Mouse (Mus musculus) liver, embryonic 11.5 days (tissue): ENCODE measurements around the gene Arid3a. TPM values are rescaled to one million over a fixed set of nuclear protein-coding genes. Genes with fewer than 3 reads are reported as not detected.

Experiments
- ATAC-seq: fragments of 200-750 bp; cut with Nextera tagmentation; replicated peaks from 2 replicates; pipeline ENCODE4 v1.8.0; 2017; ENCODE audit warnings: moderate number of reproducible peaks, mild to moderate bottlenecking, moderate TSS enrichment, moderate library complexity; ENCODE audit not compliant: low FRiP score
- DNase-seq: peaks from one replicate; pipeline ENCODE4 v3.0.0-alpha.2; 2017; ENCODE audit warnings: low spot score
- H3K27ac ChIP-seq: fragments of 300-500 bp; sonication (generic); 2 replicates; pipeline ENCODE4 v1.5.1; 2014; ENCODE audit warnings: mild to moderate bottlenecking, low read depth, low read length, control low read depth
- H3K27me3 ChIP-seq: fragments of 300-500 bp; sonication (generic); replicated peaks from 2 replicates; pipeline ENCODE4 v1.6.1; 2014; ENCODE audit warnings: low read length, mixed read lengths; ENCODE audit not compliant: control insufficient read depth, insufficient read depth
- H3K36me3 ChIP-seq: fragments of 300-500 bp; sonication (generic); 2 replicates; pipeline ENCODE4 v1.6.1; 2014; ENCODE audit warnings: mild to moderate bottlenecking, low read length, moderate library complexity, mixed read lengths; ENCODE audit not compliant: control insufficient read depth, insufficient read depth
- H3K4me1 ChIP-seq: fragments of 300-500 bp; sonication (generic); replicated peaks from 2 replicates; pipeline ENCODE4 v1.6.1; 2014; ENCODE audit warnings: low read length, mixed read lengths; ENCODE audit not compliant: control insufficient read depth, insufficient read depth
- H3K4me2 ChIP-seq: fragments of 300-500 bp; sonication (generic); 2 replicates; pipeline ENCODE4 v1.6.1; 2014; ENCODE audit warnings: mild to moderate bottlenecking, control low read depth, moderate library complexity
- H3K4me3 ChIP-seq: fragments of 300-500 bp; sonication (generic); 2 replicates; pipeline ENCODE4 v1.5.1; 2014; ENCODE audit warnings: low read depth, low read length, control low read depth
- H3K9ac ChIP-seq: fragments of 300-500 bp; sonication (generic); 2 replicates; pipeline ENCODE4 v1.6.1; 2014; ENCODE audit warnings: low read depth, low read length, control low read depth
- H3K9me3 ChIP-seq: fragments of 300-500 bp; sonication (generic); 2 replicates; pipeline ENCODE4 v1.6.1; 2016; ENCODE audit warnings: low read length, inconsistent platforms, mixed read lengths; ENCODE audit not compliant: control insufficient read depth
- WGBS: fragments of 180-500 bp; shearing (Covaris S2); extraction: QIAGEN DNeasy Blood & Tissue Kit; methylation state at CpG from one replicate; pipeline ENCODE4 v1.1.7; 2014; 5-methylcytosine and 5-hydroxymethylcytosine counted together
- polyA plus RNA-seq: library from polyadenylated mRNA; unstranded; fragments of >200 nt; fragmentation: Nextera tagmentation; extraction: Ambion mirVana; gene quantifications from 2 replicates; pipeline ENCODE4 v1.2.1, GENCODE M21; 2014

Arid3a gene
- polyA plus RNA-seq, 1 experiment from 2014 or later = 12.4 TPM

DNA sequence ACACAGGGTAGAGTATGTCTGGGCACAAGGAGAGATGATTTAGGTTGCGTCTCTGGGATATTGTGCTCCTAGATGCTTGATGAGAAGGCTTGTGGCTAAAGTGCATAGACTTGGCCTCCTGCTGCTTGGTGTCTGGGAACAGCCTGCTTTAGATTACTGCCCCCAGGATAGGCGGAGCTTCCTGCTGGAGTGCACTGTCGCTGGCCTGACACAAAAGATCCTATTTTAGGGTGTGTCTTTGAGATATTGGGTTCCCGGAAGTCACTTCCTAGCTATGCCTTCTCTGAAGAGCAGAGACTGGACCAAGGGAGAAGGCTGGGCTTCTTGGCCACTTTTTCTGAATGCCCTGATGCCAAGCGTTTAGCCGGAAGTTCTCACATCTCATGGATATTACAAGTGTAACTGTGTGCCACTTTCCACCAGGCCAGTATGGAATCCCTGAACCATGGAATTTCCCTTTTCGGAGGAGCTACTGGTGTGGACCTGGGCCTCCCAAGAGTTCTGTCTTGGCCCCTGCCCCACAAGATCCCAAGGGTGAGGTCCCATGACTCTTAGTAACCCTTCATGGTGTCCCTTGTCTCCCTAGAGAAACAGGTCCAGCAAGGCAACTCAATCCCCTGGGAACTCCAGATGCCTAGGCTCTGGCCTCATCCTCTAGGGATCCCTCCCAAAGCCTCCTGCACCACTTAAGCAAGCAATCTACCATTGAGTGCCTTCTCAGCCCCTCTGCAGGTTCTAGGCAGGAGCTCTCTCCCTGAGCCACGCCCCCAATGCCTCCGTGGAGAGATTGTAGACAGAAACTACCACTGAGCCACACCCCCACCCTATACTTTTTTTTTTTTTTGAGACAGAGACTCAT lies 76.8 kb downstream of the Arid3a start:
- H3K9ac ChIP-seq = peak overlapping the region; percentile 38; the same call in 1 of the 2 replicates
- peak overlapping the region; percentile 49 for H3K4me2 ChIP-seq
- DNase-seq (no peak), ATAC-seq (peak; percentile 73)
- H3K4me1 ChIP-seq = peaks cover 33% of the 10 kb centered on the region
- peaks cover 4% of the 10 kb centered on the region for H3K27me3 ChIP-seq
- no peak overlapping the region for H3K4me3 ChIP-seq
- no peaks in the 10 kb centered on the region for H3K9me3 ChIP-seq
- peaks cover 6% of the 10 kb centered on the region; the same call in 1 of the 2 replicates for H3K36me3 ChIP-seq
- peak overlapping the region; percentile 61 for H3K27ac ChIP-seq
- WGBS = 48% methylated on average over 9 of the region's 9 CpGs

DNA sequence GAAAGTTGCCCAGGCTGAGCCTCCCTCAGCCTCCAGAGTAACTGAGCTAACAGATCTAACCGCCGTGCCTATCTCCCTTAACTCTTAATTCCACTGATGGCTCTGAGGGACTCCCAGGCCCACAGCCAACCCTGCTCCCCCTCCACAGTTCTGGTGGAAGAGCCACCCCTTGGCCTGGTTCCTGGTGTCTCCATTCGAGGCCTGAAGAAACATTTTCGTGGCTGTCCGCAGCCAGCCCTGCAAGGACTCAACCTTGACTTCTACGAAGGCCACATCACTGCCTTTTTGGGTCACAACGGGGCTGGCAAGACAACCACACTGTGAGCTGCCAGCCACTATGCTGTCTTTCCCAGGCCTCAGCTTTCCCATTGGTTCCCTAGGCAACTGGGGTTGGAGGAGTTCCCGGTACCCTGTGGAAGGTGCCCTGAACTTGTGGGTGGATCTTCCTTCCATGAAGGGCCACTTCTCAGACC lies 77.4 kb downstream of the Arid3a start:
- peaks cover 4% of the 10 kb centered on the region for H3K27me3 ChIP-seq
- DNase-seq = no peak
- no peaks in the 10 kb centered on the region for H3K9me3 ChIP-seq
- H3K4me3 ChIP-seq = no peak overlapping the region
- WGBS = 81% methylated on average over 8 of the region's 8 CpGs
- no peak overlapping the region for H3K4me2 ChIP-seq
- no peak for ATAC-seq
- peaks cover 12% of the 10 kb centered on the region; the same call in 1 of the 2 replicates for H3K36me3 ChIP-seq
- H3K9ac ChIP-seq = 0 out of 2 replicates have a peak overlapping the region, but pooled peaks have one; percentile 14
- H3K27ac ChIP-seq = peak overlapping the region; percentile 43; the same call in 1 of the 2 replicates
- H3K4me1 ChIP-seq = peaks cover 33% of the 10 kb centered on the region

Other genes starting within 250 kb of the Arid3a start
- gene Cdc34, start 244.8 kb upstream of the Arid3a start, polyA plus RNA-seq = 213 and 236 TPM in 2 replicates
- gene Gzmm, start 238.0 kb upstream of the Arid3a start, polyA plus RNA-seq = 0.16 and 0.45 TPM in 2 replicates
- gene Bsg, start 222.6 kb upstream of the Arid3a start, polyA plus RNA-seq = 992 and 1,001 TPM in 2 replicates
- not detected in 2 replicates for gene Hcn2, start 210.4 kb upstream of the Arid3a start, polyA plus RNA-seq
- gene Polrmt, start 180.5 kb upstream of the Arid3a start, polyA plus RNA-seq = 36.5 and 41.5 TPM in 2 replicates
- gene Fgf22, start 172.0 kb upstream of the Arid3a start, polyA plus RNA-seq = 0.23 TPM in 1 of 2 replicates, not detected in the other
- gene Rnf126, start 160.1 kb upstream of the Arid3a start, polyA plus RNA-seq = 105 and 119 TPM in 2 replicates
- gene Fstl3, start 149.8 kb upstream of the Arid3a start, polyA plus RNA-seq = 1.8 and 2.6 TPM in 2 replicates
- gene Prss57, start 136.1 kb upstream of the Arid3a start, polyA plus RNA-seq = 1.5 and 1.7 TPM in 2 replicates
- 27.6 and 28.6 TPM in 2 replicates for gene Palm, start 133.5 kb upstream of the Arid3a start, polyA plus RNA-seq
- 0.69 and 1.5 TPM in 2 replicates for gene Misp, start 106.1 kb upstream of the Arid3a start, polyA plus RNA-seq
- 329 and 336 TPM in 2 replicates for gene Ptbp1, start 72.6 kb upstream of the Arid3a start, polyA plus RNA-seq
- gene Prtn3, start 52.6 kb upstream of the Arid3a start, polyA plus RNA-seq = 50.9 and 52.4 TPM in 2 replicates
- gene Plppr3, start 52.4 kb upstream of the Arid3a start, polyA plus RNA-seq = 17.6 and 20.9 TPM in 2 replicates
- 11.1 and 11.8 TPM in 2 replicates for gene Elane, start 40.8 kb upstream of the Arid3a start, polyA plus RNA-seq
- gene Cfd, start 36.2 kb upstream of the Arid3a start, polyA plus RNA-seq = not detected in 2 replicates
- 32.6 and 37.4 TPM in 2 replicates for gene Med16, start 18.1 kb upstream of the Arid3a start, polyA plus RNA-seq
- gene Gm26602, start 16.2 kb upstream of the Arid3a start, polyA plus RNA-seq = 7.4 TPM in 1 of 2 replicates, not detected in the other
- gene Kiss1r, start 10.1 kb upstream of the Arid3a start, polyA plus RNA-seq = 0.66 and 0.75 TPM in 2 replicates
- 99.4 and 104 TPM in 2 replicates for gene R3hdm4, start 5.8 kb upstream of the Arid3a start, polyA plus RNA-seq
- gene Wdr18, start 33.1 kb downstream of the Arid3a start, polyA plus RNA-seq = 164 and 171 TPM in 2 replicates
- gene Grin3b, start 43.7 kb downstream of the Arid3a start, polyA plus RNA-seq = 0.10 and 0.14 TPM in 2 replicates
- gene Tmem259, start 57.3 kb downstream of the Arid3a start, polyA plus RNA-seq = 14.9 and 20.2 TPM in 2 replicates
- gene Cnn2, start 61.5 kb downstream of the Arid3a start, polyA plus RNA-seq = 115 and 124 TPM in 2 replicates
- gene Abca7, start 69.5 kb downstream of the Arid3a start, polyA plus RNA-seq = 7.7 and 8.6 TPM in 2 replicates
- 29.0 and 29.4 TPM in 2 replicates for gene Arhgap45, start 89.6 kb downstream of the Arid3a start, polyA plus RNA-seq
- 239 and 256 TPM in 2 replicates for gene Polr2e, start 112.8 kb downstream of the Arid3a start, polyA plus RNA-seq
- gene Gpx4, start 120.1 kb downstream of the Arid3a start, polyA plus RNA-seq = 761 and 762 TPM in 2 replicates
- 17.7 and 19.2 TPM in 2 replicates for gene Sbno2, start 178.5 kb downstream of the Arid3a start, polyA plus RNA-seq
- 25.1 and 33.5 TPM in 2 replicates for gene Stk11, start 188.8 kb downstream of the Arid3a start, polyA plus RNA-seq
- gene Atp5d, start 211.6 kb downstream of the Arid3a start, polyA plus RNA-seq = 482 and 514 TPM in 2 replicates
- 2.8 and 3.1 TPM in 2 replicates for gene Cbarp, start 213.8 kb downstream of the Arid3a start, polyA plus RNA-seq
- gene Midn, start 221.2 kb downstream of the Arid3a start, polyA plus RNA-seq = 19.2 and 20.1 TPM in 2 replicates
- gene Cirbp, start 238.9 kb downstream of the Arid3a start, polyA plus RNA-seq = 22.5 and 25.1 TPM in 2 replicates
- 21.8 and 27.4 TPM in 2 replicates for gene 1600002K03Rik, start 245.9 kb downstream of the Arid3a start, polyA plus RNA-seq